Mouse (Mus musculus): ENCODE measurements around the gene Srrt.

DNA sequence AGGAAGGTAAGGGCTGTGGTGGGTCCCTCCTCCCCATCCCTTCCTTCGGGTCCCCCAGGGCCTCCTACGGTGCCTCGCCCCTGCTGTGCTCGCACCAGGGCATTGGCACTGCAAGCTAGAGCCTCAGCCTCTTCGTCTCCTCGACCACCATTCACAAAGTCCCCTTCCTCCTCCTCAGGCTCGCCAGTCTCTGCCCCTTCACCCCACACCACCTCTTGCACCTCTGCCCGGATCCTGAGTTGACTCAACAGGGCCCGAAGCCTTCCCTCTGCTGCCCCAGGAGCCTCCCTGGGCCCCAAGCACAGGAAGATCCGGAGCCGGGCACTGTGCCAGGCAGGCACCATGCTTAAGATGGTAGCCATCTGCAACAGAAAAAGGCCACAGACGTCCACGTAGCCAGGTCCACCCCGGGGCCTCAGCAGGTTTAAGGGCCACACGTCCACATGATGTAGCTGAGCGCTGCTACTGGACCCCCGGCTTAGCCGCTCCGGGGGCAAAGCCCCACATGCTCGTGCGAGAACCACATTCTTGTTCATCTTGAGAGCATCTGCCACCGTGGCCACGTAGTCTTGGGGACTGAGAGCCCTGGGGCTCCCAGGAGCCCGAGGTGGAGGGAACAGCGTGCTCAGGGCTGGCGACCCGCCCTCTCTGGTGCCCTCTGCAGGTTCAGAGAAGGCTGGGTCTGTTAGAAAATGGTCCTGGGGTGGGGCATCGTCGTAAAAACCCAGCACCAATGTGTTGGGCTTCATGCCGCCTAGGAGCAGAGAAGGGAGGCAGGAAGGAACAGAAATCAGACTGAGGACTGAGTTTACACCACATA is 7.8 kb upstream of the Srrt start:
- TF ChIP-seq CTCF (IDR thresholded peaks at IDR 0.05) (peak; percentile 67), EP300 (IDR thresholded peaks at IDR 0.05; ENCODE audit: insufficient read depth, low read depth, low read length) (no peak), POLR2A (IDR thresholded peaks at IDR 0.05; ENCODE audit: insufficient read depth, low read depth, low read length) (no peak)

All from heart, adult 2 months (tissue).